Mouse (Mus musculus) kidney, postnatal 0 days (tissue): ENCODE measurements around the gene Ccr10. TPM values are rescaled to one million over a fixed set of nuclear protein-coding genes. Genes with fewer than 3 reads are reported as not detected.
A peak's percentile ranks its signal among the peaks of the same experiment; 100 is the strongest.
"Not testable (repeated sequence)": the region's sequence is repeated elsewhere in the genome, so short reads cannot be mapped to it uniquely, and the experiment has no call there.

Experiments used
- ATAC-seq: fragments of 200-750 bp; cut with Nextera tagmentation; replicated peaks from 2 replicates; pipeline ENCODE4 v1.8.0; 2017; ENCODE audit warnings: low read depth, moderate number of reproducible peaks, moderate TSS enrichment, moderate library complexity; ENCODE audit not compliant: low FRiP score
- DNase-seq: peaks from one replicate; pipeline ENCODE4 v3.0.0-alpha.2; 2016; ENCODE audit warnings: low spot score
- H3K27ac ChIP-seq: fragments of 300-500 bp; sonication (generic); 2 replicates; pipeline ENCODE4 v1.5.1; 2014; ENCODE audit warnings: mild to moderate bottlenecking
- H3K27me3 ChIP-seq: fragments of 300-500 bp; sonication (generic); 2 replicates; pipeline ENCODE4 v1.6.1; 2014; ENCODE audit warnings: low read length, mixed read lengths; ENCODE audit not compliant: insufficient read depth
- H3K36me3 ChIP-seq: fragments of 300-500 bp; sonication (generic); 2 replicates; pipeline ENCODE4 v1.6.1; 2014; ENCODE audit warnings: low read length, mixed read lengths; ENCODE audit not compliant: insufficient read depth
- H3K4me1 ChIP-seq: fragments of 300-500 bp; sonication (generic); replicated peaks from 2 replicates; pipeline ENCODE4 v1.6.1; 2014; ENCODE audit warnings: antibody characterized with exemption, low read length, mixed read lengths; ENCODE audit not compliant: insufficient read depth
- H3K4me2 ChIP-seq: fragments of 300-500 bp; sonication (generic); 2 replicates; pipeline ENCODE4 v1.6.1; 2014; ENCODE audit warnings: mild to moderate bottlenecking, low read length, moderate library complexity, mixed read lengths
- H3K4me3 ChIP-seq: fragments of 300-500 bp; sonication (generic); replicated peaks from 2 replicates; pipeline ENCODE4 v1.5.1; 2014; ENCODE audit warnings: low read depth, low read length
- H3K9ac ChIP-seq: fragments of 300-500 bp; sonication (generic); 2 replicates; pipeline ENCODE4 v1.6.1; 2014; ENCODE audit warnings: low read depth, low read length
- H3K9me3 ChIP-seq: fragments of 300-500 bp; sonication (generic); replicated peaks from 2 replicates; pipeline ENCODE4 v1.6.1; 2016; ENCODE audit warnings: low read length, inconsistent platforms, mixed read lengths
- CTCF ChIP-seq: IDR thresholded peaks from 2 replicates; pipeline ENCODE4 v1.5.1; 2016; ENCODE audit warnings: antibody characterized with exemption, low read depth, mild to moderate bottlenecking, moderate library complexity
- WGBS: fragments of 180-500 bp; shearing (Covaris S2); extraction: QIAGEN DNeasy Blood & Tissue Kit; methylation state at CpG from one replicate; pipeline ENCODE4 v1.1.7; 2014; 5-methylcytosine and 5-hydroxymethylcytosine counted together
- microRNA-seq: library from miRNA; unstranded; fragments of <30 nt; microRNA quantifications from one replicate; pipeline ENCODE4, GENCODE M21; 2016
- polyA plus RNA-seq: library from polyadenylated mRNA; unstranded; fragments of >200 nt; fragmentation: Nextera tagmentation; extraction: Ambion mirVana; gene quantifications from 2 replicates; pipeline ENCODE4 v1.2.1, GENCODE M21; 2015

Ccr10 gene
- polyA plus RNA-seq, 1 experiment from 2014 or later: 0.45 TPM

DNA sequence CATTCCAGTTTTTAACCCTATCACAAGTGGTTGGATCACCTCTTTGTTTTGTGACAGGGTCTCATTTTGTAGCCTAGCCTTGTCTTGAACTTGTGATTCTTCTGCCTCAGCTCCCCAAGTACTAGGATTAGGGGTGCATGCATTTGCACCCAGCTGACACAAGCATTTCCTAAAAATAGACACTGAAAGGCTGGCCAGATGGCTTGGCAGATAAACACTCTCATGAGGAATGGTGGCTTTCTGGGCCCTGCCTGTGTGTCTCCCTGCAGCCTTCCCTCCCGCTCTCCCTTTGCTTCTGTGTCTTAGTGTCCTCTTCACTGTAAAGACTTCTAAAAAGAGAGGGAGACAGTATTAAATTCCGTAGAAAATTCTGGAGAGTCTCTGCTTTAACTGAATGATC lies 44.1 kb downstream of the Ccr10 start:
- H3K4me2 ChIP-seq: no peak overlapping the region
- 81% methylated on average over 2 of the region's 2 CpGs for WGBS
- DNase-seq (no peak), ATAC-seq (no peak)
- H3K27me3 ChIP-seq: no peaks in the 10 kb centered on the region
- TF ChIP-seq CTCF: no peak
- peaks cover 7% of the 10 kb centered on the region; the same call in 1 of the 2 replicates for H3K36me3 ChIP-seq
- H3K9me3 ChIP-seq: no peaks in the 10 kb centered on the region
- H3K27ac ChIP-seq: no peak overlapping the region
- no peak overlapping the region for H3K4me3 ChIP-seq
- H3K9ac ChIP-seq: no peak overlapping the region
- H3K4me1 ChIP-seq: no peaks in the 10 kb centered on the region; the same call in 1 of the 2 replicates

DNA sequence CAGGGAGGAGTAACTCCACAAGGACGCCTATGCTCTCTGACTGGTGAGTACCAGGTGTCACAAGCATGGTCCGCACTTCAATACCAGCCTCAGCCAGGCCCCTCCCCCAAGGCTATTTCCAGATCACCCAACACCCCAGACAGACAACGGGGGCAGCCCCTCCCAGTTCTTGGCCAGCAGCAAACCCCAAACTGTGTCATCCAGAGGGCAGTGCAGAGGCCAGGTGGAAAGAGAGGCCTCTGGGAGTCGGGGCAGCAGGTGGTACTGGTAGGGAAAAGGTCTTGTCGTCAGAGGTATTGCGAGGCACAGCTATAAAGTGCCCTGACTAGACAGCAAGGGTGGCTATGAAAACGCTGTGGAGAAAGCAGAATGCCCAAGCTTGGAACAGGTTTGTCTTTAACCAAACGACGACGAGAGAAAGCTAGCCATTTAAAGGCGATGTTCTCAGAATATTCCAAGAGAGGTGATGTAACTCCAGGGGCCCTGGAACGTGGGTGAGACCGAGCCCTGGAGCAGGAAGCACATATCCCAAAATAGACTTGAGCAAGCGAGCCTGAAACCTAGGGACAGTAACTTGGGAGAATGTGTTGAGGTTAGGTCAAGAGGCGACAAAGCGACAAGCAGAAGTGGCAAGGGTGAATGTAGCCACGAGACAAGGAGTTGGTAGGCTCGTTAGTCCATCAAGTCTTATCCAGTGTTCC lies 45.0 kb downstream of the Ccr10 start:
- ATAC-seq (no peak), DNase-seq (no peak)
- WGBS: 35% methylated on average over 18 of the region's 18 CpGs
- H3K4me3 ChIP-seq: no peak overlapping the region
- peaks cover 11% of the 10 kb centered on the region; the same call in 1 of the 2 replicates for H3K36me3 ChIP-seq
- no peaks in the 10 kb centered on the region for H3K27me3 ChIP-seq
- no peaks in the 10 kb centered on the region; the same call in 1 of the 2 replicates for H3K4me1 ChIP-seq
- no peak overlapping the region for H3K9ac ChIP-seq
- H3K4me2 ChIP-seq: no peak overlapping the region
- no peak for TF ChIP-seq CTCF
- H3K27ac ChIP-seq: no peak overlapping the region
- H3K9me3 ChIP-seq: no peaks in the 10 kb centered on the region

DNA sequence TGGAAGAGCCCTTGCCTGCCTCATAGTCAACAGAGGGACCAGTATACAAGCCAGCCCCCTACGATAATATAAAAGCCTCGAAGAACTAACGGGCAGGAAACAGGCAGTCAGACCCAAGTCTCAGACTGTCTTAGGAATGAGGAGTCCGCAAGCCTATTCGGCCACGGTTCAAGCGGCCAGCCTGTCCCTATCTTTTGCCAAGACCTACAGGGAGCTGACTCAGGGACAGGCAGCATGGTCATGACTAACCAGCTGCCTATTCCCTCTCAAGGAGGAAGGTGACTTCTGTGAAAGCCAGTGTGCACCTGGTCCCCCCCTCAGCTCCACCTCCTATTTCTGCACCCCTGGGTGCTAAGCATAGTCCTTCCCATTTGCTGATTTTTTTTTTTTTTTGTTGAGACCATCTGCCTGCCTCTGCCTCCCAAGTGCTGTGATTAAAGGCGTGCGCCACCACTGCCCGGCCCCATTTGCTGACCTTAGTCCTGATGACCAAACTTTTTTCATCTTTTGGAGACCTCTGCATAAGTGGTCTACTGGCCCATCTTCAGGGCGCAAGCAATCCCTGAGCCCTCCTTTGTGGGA lies 46.2 kb downstream of the Ccr10 start:
- Histone ChIP-seq H3K4me1 (no peaks in the 10 kb centered on the region; the same call in 1 of the 2 replicates), H3K9ac (no peak overlapping the region), H3K36me3 (peaks cover 11% of the 10 kb centered on the region; the same call in 1 of the 2 replicates), H3K4me3 (no peak overlapping the region), H3K4me2 (no peak overlapping the region), H3K27ac (no peak overlapping the region), H3K9me3 (no peaks in the 10 kb centered on the region), H3K27me3 (no peaks in the 10 kb centered on the region)
- no peak for TF ChIP-seq CTCF
- ATAC-seq (no peak), DNase-seq (no peak)
- WGBS: 78% methylated on average over 11 of the region's 11 CpGs

DNA sequence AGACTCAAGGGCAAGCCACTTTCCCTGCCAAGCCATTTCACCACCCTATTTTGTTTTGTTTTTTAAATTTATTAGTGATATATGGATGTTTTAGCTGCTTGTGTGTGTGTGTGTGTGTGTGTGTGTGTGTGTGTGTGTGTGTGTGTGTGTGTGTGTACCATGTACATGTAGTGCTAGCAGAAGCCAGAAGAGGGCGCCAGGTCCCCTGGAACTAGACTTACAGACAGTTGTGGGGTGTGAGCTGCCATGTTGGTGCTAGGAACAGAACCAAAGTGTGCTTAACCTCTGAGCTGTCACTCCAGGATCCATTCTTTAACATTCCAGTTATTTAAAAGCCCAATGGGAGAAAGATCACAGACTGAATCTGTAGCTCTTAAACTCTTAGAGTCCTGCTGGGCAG lies 48.2 kb downstream of the Ccr10 start:
- WGBS: 78% methylated on average over 1 of the region's 1 CpGs
- DNase-seq (no peak), ATAC-seq (no peak)
- no peak overlapping the region for H3K9ac ChIP-seq
- no peak overlapping the region for H3K4me3 ChIP-seq
- H3K27me3 ChIP-seq: no peaks in the 10 kb centered on the region
- no peaks in the 10 kb centered on the region for H3K9me3 ChIP-seq
- TF ChIP-seq CTCF: peak; percentile 32; the same call in 1 of the 2 replicates
- H3K27ac ChIP-seq: no peak overlapping the region
- H3K4me1 ChIP-seq: no peaks in the 10 kb centered on the region; the same call in 1 of the 2 replicates
- H3K4me2 ChIP-seq: no peak overlapping the region
- H3K36me3 ChIP-seq: peaks cover 15% of the 10 kb centered on the region

DNA sequence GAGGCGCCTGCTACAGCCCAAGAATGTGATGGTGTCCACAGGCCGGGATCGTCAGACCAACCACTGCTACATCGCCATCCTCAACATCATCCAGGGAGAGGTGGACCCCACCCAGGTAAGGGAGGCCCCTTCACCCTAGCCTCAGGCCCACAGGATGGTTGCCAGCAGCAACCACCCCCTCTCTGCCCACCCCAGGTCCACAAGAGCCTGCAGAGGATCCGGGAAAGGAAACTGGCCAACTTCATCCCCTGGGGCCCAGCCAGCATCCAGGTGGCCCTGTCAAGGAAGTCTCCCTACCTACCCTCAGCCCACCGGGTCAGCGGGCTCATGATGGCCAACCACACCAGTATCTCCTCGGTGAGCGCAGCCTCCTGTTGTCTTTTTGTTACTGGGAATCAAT lies 50.2 kb downstream of the Ccr10 start:
- not testable (repeated sequence) for H3K4me3 ChIP-seq, H3K9me3 ChIP-seq, H3K9ac ChIP-seq, H3K27ac ChIP-seq, H3K27me3 ChIP-seq, H3K4me1 ChIP-seq, ATAC-seq, DNase-seq, H3K4me2 ChIP-seq
- WGBS: 95% methylated on average over 4 of the region's 9 CpGs
- H3K36me3 ChIP-seq: peaks cover 15% of the 10 kb centered on the region

DNA sequence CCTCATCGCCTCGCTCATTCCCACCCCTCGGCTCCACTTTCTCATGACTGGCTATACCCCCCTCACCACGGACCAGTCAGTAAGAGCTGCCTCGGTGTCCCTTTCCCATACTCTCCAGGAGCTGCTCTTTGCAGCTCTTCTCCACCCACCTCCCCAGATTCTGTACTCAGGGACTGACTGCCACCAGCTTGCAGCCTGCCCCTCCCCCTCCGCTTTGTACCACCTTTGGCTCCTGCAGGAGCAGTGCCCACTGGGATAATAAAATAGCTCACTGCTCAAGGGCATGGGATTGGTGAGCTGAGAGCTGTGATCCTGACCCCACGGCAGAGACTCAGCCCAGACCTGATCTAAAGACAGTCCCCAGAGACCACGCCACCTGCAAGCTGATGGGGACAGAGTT lies 50.7 kb downstream of the Ccr10 start:
- peaks cover 15% of the 10 kb centered on the region for H3K36me3 ChIP-seq
- H3K27ac ChIP-seq, H3K27me3 ChIP-seq, H3K4me2 ChIP-seq, ATAC-seq, H3K4me1 ChIP-seq, H3K9me3 ChIP-seq, DNase-seq, H3K4me3 ChIP-seq, H3K9ac ChIP-seq: not testable (repeated sequence)
- WGBS: 90% methylated on average over 6 of the region's 8 CpGs

Small RNA genes lying within 50 kb of the gene (microRNA-seq; reads per million reads assigned to microRNA genes)
- gene Gm27626: not detected

Other genes with a start within 250 kb of the Ccr10 start
- 48.0 and 51.8 TPM in 2 replicates for gene Stat3, start 235.9 kb downstream of the Ccr10 start, polyA plus RNA-seq
- 143 and 156 TPM in 2 replicates for gene Cavin1, start 204.6 kb downstream of the Ccr10 start, polyA plus RNA-seq
- 33.8 and 35.1 TPM in 2 replicates for gene Atp6v0a1, start 166.0 kb downstream of the Ccr10 start, polyA plus RNA-seq
- gene Naglu, start 105.4 kb downstream of the Ccr10 start, polyA plus RNA-seq: 26.5 and 28.0 TPM in 2 replicates
- 0.13 and 0.42 TPM in 2 replicates for gene Hsd17b1, start 97.0 kb downstream of the Ccr10 start, polyA plus RNA-seq
- gene Coasy, start 92.9 kb downstream of the Ccr10 start, polyA plus RNA-seq: 55.3 and 55.9 TPM in 2 replicates
- gene Mlx, start 88.2 kb downstream of the Ccr10 start, polyA plus RNA-seq: 45.7 and 46.0 TPM in 2 replicates
- 23.2 and 26.4 TPM in 2 replicates for gene Psmc3ip, start 80.0 kb downstream of the Ccr10 start, polyA plus RNA-seq
- 23.2 and 23.7 TPM in 2 replicates for gene Retreg3, start 55.5 kb downstream of the Ccr10 start, polyA plus RNA-seq
- gene Tubg1, start 55.5 kb downstream of the Ccr10 start, polyA plus RNA-seq: 48.4 and 56.7 TPM in 2 replicates
- gene Tubg2, start 19.5 kb downstream of the Ccr10 start, polyA plus RNA-seq: 4.3 and 4.9 TPM in 2 replicates
- gene Cntnap1, start 4.9 kb downstream of the Ccr10 start, polyA plus RNA-seq: 0.75 and 0.78 TPM in 2 replicates
- 14.1 and 16.6 TPM in 2 replicates for gene Plekhh3, start 4.1 kb downstream of the Ccr10 start, polyA plus RNA-seq
- gene Ezh1, start 51.0 kb upstream of the Ccr10 start, polyA plus RNA-seq: 18.6 and 20.3 TPM in 2 replicates
- gene Ramp2, start 70.6 kb upstream of the Ccr10 start, polyA plus RNA-seq: 242 and 247 TPM in 2 replicates
- 179 and 180 TPM in 2 replicates for gene Vps25, start 78.3 kb upstream of the Ccr10 start, polyA plus RNA-seq
- gene Wnk4, start 85.1 kb upstream of the Ccr10 start, polyA plus RNA-seq: 47.0 and 48.8 TPM in 2 replicates
- 1.5 and 2.0 TPM in 2 replicates for gene Cntd1, start 103.6 kb upstream of the Ccr10 start, polyA plus RNA-seq
- gene Coa3, start 103.7 kb upstream of the Ccr10 start, polyA plus RNA-seq: 209 and 211 TPM in 2 replicates
- gene Becn1, start 126.8 kb upstream of the Ccr10 start, polyA plus RNA-seq: 156 and 165 TPM in 2 replicates
- gene Psme3, start 140.8 kb upstream of the Ccr10 start, polyA plus RNA-seq: 102 and 104 TPM in 2 replicates
- 0.37 and 0.58 TPM in 2 replicates for gene Aoc2, start 149.6 kb upstream of the Ccr10 start, polyA plus RNA-seq
- gene Aoc3, start 155.2 kb upstream of the Ccr10 start, polyA plus RNA-seq: 1.8 and 2.0 TPM in 2 replicates
- gene G6pc, start 192.1 kb upstream of the Ccr10 start, polyA plus RNA-seq: 23.2 and 37.0 TPM in 2 replicates
- 58.4 and 66.0 TPM in 2 replicates for gene Aarsd1, start 242.2 kb upstream of the Ccr10 start, polyA plus RNA-seq
- 4.0 and 4.5 TPM in 2 replicates for gene Gm27029, start 249.4 kb upstream of the Ccr10 start, polyA plus RNA-seq
- 17.9 and 19.6 TPM in 2 replicates for gene Rundc1, start 249.6 kb upstream of the Ccr10 start, polyA plus RNA-seq
- 8.7 and 11.5 TPM in 2 replicates for gene Ptges3l, start 249.9 kb upstream of the Ccr10 start, polyA plus RNA-seq